Comparison of ENCODE assay signal across 9 mouse cellular contexts in the genomic region with DNA sequence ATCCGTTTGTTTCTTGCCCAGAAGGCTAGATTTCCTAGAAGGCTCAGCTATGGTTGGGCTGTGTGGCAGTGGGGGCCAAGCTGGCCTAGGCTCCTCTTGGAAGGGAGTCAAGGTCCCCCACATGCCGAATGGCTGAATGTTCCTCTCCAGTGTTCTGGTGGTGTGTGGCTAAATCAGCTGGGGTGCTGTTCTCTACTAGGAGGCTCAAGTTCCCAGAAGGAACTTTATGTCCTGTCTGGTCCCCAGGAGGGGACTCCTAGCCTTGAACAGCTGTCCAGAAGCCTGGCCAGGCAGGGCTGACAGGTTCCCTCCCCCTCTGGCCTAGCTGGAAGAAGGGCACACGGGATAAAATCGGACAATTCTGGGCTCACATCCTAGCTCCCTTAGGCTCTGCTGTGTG.
DNase-seq lines count a peak whose midpoint lies in the region; ATAC-seq lines count a peak whose summit lies in the region.
"Had no signal": no experiment of that assay in that cellular context is flagged by ENCODE, and none has a peak within 500 bp of the region (broad histone marks: within the 10 kb centered on the region; RNA-seq: fewer than 3 reads in every experiment).

No protein-coding gene starts in this region.

- no peaks in the 10 kb centered on the region for H3K27me3 ChIP-seq in lung, embryonic 16.5 days (ENCODE audit: control insufficient read depth, insufficient read depth, low read depth, low read length)
- H3K27me3 ChIP-seq in hindbrain, embryonic 11.5 days (ENCODE audit: control insufficient read depth, insufficient read depth, low read length), result no peaks in the 10 kb centered on the region
- H3K27me3 ChIP-seq in neural tube, embryonic 13.5 days, result no peaks in the 10 kb centered on the region

- peaks cover 14% of the 10 kb centered on the region for H3K4me1 ChIP-seq in lung, embryonic 16.5 days (replicated peaks; ENCODE audit: control insufficient read depth, insufficient read depth, low read length)
- H3K4me1 ChIP-seq in hindbrain, embryonic 11.5 days (replicated peaks; ENCODE audit: control insufficient read depth, insufficient read depth, low read length), result 0 out of 2 replicates have a peak, but pooled peaks cover 3% of the 10 kb centered on the region
- peaks cover 7% of the 10 kb centered on the region; the same call in 1 of the 2 replicates for H3K4me1 ChIP-seq in neural tube, embryonic 13.5 days (replicated peaks)

- peak overlapping the region; percentile 51 for H3K9ac ChIP-seq in lung, embryonic 16.5 days (ENCODE audit: low read length)
- no peak overlapping the region for H3K9ac ChIP-seq in hindbrain, embryonic 11.5 days (ENCODE audit: low read depth, low read length)
- H3K9ac ChIP-seq in neural tube, embryonic 13.5 days, result no peak overlapping the region

- no peaks in the 10 kb centered on the region for H3K36me3 ChIP-seq in lung, embryonic 16.5 days (ENCODE audit: control insufficient read depth, insufficient read depth, low read length)
- no peaks in the 10 kb centered on the region for H3K36me3 ChIP-seq in hindbrain, embryonic 11.5 days (ENCODE audit: control insufficient read depth, insufficient read depth, low read length)
- H3K36me3 ChIP-seq in neural tube, embryonic 13.5 days, result no peaks in the 10 kb centered on the region

- no peak overlapping the region for H3K4me3 ChIP-seq in lung, embryonic 16.5 days (ENCODE audit: low read length)
- H3K4me3 ChIP-seq in hindbrain, embryonic 11.5 days (ENCODE audit: low read depth, low read length), result no peak overlapping the region
- H3K4me3 ChIP-seq in neural tube, embryonic 13.5 days, result no peak overlapping the region

- ATAC-seq in lung, embryonic 16.5 days (ENCODE audit: low read depth), result no peak
- ATAC-seq in hindbrain, embryonic 11.5 days (ENCODE audit: low FRiP score), result no peak
- ATAC-seq in neural tube, embryonic 13.5 days (ENCODE audit: low read depth), result no peak
- ATAC-seq: activated CD4-positive, CD25-positive, alpha-beta regulatory T cell, adult 4 months had no signal

- DNase-seq in adrenal gland, postnatal 14 days, result peak; percentile 49
- DNase-seq in adrenal gland, postnatal 4 days (ENCODE audit: low spot score in 2 of 2), result no peak
- no peak for DNase-seq in lung, postnatal 14 days
- no peak for DNase-seq in hindbrain, embryonic 11.5 days (ENCODE audit: low spot score)
- DNase-seq in layer of hippocampus, adult 8-10 months (ENCODE audit: low spot score in 2 of 2), result no peak
- no peak for DNase-seq in cerebellum, adult 9-11 months

- no peak overlapping the region for H3K4me2 ChIP-seq in lung, embryonic 16.5 days (ENCODE audit: low read depth, low read length)
- H3K4me2 ChIP-seq in hindbrain, embryonic 11.5 days (replicated peaks; ENCODE audit: low read depth, low read length), result no peak overlapping the region
- no peak overlapping the region for H3K4me2 ChIP-seq in neural tube, embryonic 13.5 days

- peak overlapping the region; percentile 88 for H3K27ac ChIP-seq in lung, embryonic 16.5 days (ENCODE audit: low read length)
- peak overlapping the region; percentile 39 for H3K27ac ChIP-seq in hindbrain, embryonic 11.5 days (ENCODE audit: low read depth, low read length)
- peak overlapping the region; percentile 71 for H3K27ac ChIP-seq in neural tube, embryonic 13.5 days (replicated peaks)

- no peaks in the 10 kb centered on the region for H3K9me3 ChIP-seq in lung, embryonic 16.5 days (ENCODE audit: control insufficient read depth, low read length)
- no peaks in the 10 kb centered on the region for H3K9me3 ChIP-seq in hindbrain, embryonic 11.5 days (ENCODE audit: control insufficient read depth, low read length)
- no peaks in the 10 kb centered on the region for H3K9me3 ChIP-seq in neural tube, embryonic 13.5 days

- 33% methylated on average over 4 of the region's 4 CpGs for WGBS in lung, embryonic 16.5 days
- WGBS in hindbrain, embryonic 11.5 days, result 53% methylated on average over 4 of the region's 4 CpGs
- 46% methylated on average over 4 of the region's 4 CpGs for WGBS in neural tube, embryonic 13.5 days
